ENCODE assay signal across 8 mouse cellular contexts in genomic region chr19:24017427-24017826, GRCm38 (mm10). TPM values are rescaled to one million over a fixed set of nuclear protein-coding genes. Genes with fewer than 3 reads are reported as not detected.
DNase-seq lines count a peak whose midpoint lies in the region; ATAC-seq and TF ChIP-seq lines count a peak whose summit lies in the region.

No protein-coding gene starts in this region.

- no peaks in the 10 kb centered on the region for H3K9me3 ChIP-seq in heart, embryonic 10.5 days
- peaks cover 4% of the 10 kb centered on the region; the same call in 1 of the 2 replicates for H3K9me3 ChIP-seq in midbrain, embryonic 16.5 days (replicated peaks; ENCODE audit: control insufficient read depth, low read length, poor library complexity, severe bottlenecking)
- H3K9me3 ChIP-seq in forebrain, embryonic 16.5 days (ENCODE audit: control insufficient read depth, low read length) = no peaks in the 10 kb centered on the region

- H3K36me3 ChIP-seq in testis, adult 2 months (ENCODE audit: control insufficient read depth, insufficient read depth, low read length) = no peaks in the 10 kb centered on the region
- peaks cover 5% of the 10 kb centered on the region; the same call in 1 of the 2 replicates for H3K36me3 ChIP-seq in heart, embryonic 10.5 days
- H3K36me3 ChIP-seq in midbrain, embryonic 16.5 days (ENCODE audit: control insufficient read depth, insufficient read depth, low read length) = no peaks in the 10 kb centered on the region
- no peaks in the 10 kb centered on the region for H3K36me3 ChIP-seq in forebrain, embryonic 16.5 days (ENCODE audit: control insufficient read depth, insufficient read depth)

- no peaks in the 10 kb centered on the region for H3K27me3 ChIP-seq in testis, adult 2 months (ENCODE audit: control insufficient read depth, insufficient read depth, low read length)
- no peaks in the 10 kb centered on the region for H3K27me3 ChIP-seq in heart, embryonic 10.5 days (ENCODE audit: insufficient read depth, poor library complexity, severe bottlenecking)
- H3K27me3 ChIP-seq in midbrain, embryonic 16.5 days (ENCODE audit: control insufficient read depth, insufficient read depth, low read depth, low read length) = no peaks in the 10 kb centered on the region
- no peaks in the 10 kb centered on the region for H3K27me3 ChIP-seq in forebrain, embryonic 16.5 days (replicated peaks; ENCODE audit: control insufficient read depth, insufficient read depth, low read length)

- peak overlapping the region; percentile 51 for H3K27ac ChIP-seq in testis, adult 2 months (ENCODE audit: control insufficient read depth, insufficient read depth, low read depth, low read length)
- peak overlapping the region; percentile 77 for H3K27ac ChIP-seq in heart, embryonic 10.5 days
- peak overlapping the region; percentile 66 for H3K27ac ChIP-seq in midbrain, embryonic 16.5 days (ENCODE audit: low read length)
- no peak overlapping the region for H3K27ac ChIP-seq in forebrain, embryonic 16.5 days (ENCODE audit: low read length)

- ATAC-seq in midbrain, embryonic 16.5 days = no peak
- no peak for ATAC-seq in monocyte, adult 5-6 weeks (replicated peaks; ENCODE audit: insufficient number of reproducible peaks, low FRiP score, low TSS enrichment, poor library complexity, severe bottlenecking)
- ATAC-seq in forebrain, embryonic 16.5 days = no peak

- no peak for DNase-seq in testis, postnatal 14 days (ENCODE audit: low spot score)
- DNase-seq in heart, embryonic 10.5 days (ENCODE audit: low spot score) = no peak
- DNase-seq in kidney, adult 9 months = peak; percentile 67
- DNase-seq in cerebellum, postnatal 14 days = no peak

- 14% methylated on average over 1 of the region's 1 CpGs for WGBS in heart, embryonic 10.5 days
- 29% methylated on average over 1 of the region's 1 CpGs for WGBS in midbrain, embryonic 16.5 days
- 19% methylated on average over 1 of the region's 1 CpGs for WGBS in forebrain, embryonic 16.5 days

- no peak for TF ChIP-seq CTCF in testis, adult 2 months (IDR thresholded peaks at IDR 0.05; ENCODE audit: control insufficient read depth, insufficient read depth, insufficient replicate concordance, low read depth, low read length)

- H3K4me1 ChIP-seq in testis, adult 2 months (ENCODE audit: control insufficient read depth, insufficient read depth, low read length) = peaks cover 2% of the 10 kb centered on the region; the same call in 1 of the 2 replicates
- peaks cover 37% of the 10 kb centered on the region for H3K4me1 ChIP-seq in heart, embryonic 10.5 days
- peaks cover 13% of the 10 kb centered on the region for H3K4me1 ChIP-seq in midbrain, embryonic 16.5 days (ENCODE audit: control insufficient read depth, insufficient read depth, low read length)
- H3K4me1 ChIP-seq in forebrain, embryonic 16.5 days (replicated peaks; ENCODE audit: control insufficient read depth, insufficient read depth, low read length) = peaks cover 6% of the 10 kb centered on the region

- H3K4me3 ChIP-seq in testis, adult 2 months (ENCODE audit: control insufficient read depth, low read depth, low read length) = no peak overlapping the region
- H3K4me3 ChIP-seq in heart, embryonic 10.5 days = no peak overlapping the region
- no peak overlapping the region for H3K4me3 ChIP-seq in midbrain, embryonic 16.5 days (ENCODE audit: low read depth, low read length)
- no peak overlapping the region for H3K4me3 ChIP-seq in forebrain, embryonic 16.5 days (replicated peaks; ENCODE audit: low read length)

- no peak for TF ChIP-seq POLR2A in testis, adult 2 months (IDR thresholded peaks at IDR 0.05; ENCODE audit: control insufficient read depth, low read depth, low read length)

- H3K9ac ChIP-seq in midbrain, embryonic 16.5 days (ENCODE audit: low read depth, low read length) = no peak overlapping the region
- no peak overlapping the region for H3K9ac ChIP-seq in forebrain, embryonic 16.5 days (replicated peaks; ENCODE audit: low read depth, low read length)

- no peak overlapping the region for H3K4me2 ChIP-seq in midbrain, embryonic 16.5 days (ENCODE audit: low read length)
- no peak overlapping the region for H3K4me2 ChIP-seq in forebrain, embryonic 16.5 days (ENCODE audit: low read length)

RNA-seq across cellular contexts. Expression of gene Fam189a2, which starts 13.4 kb away (rescaled TPM):
- polyA plus RNA-seq in testis, adult 2 months (2012; rRNA removed) = 20.8 and 24.5 TPM in 2 replicates
- 3.3 and 5.3 TPM in 2 replicates for polyA plus RNA-seq in heart, embryonic 10.5 days (2016; fragmentation: Nextera tagmentation; extraction: Ambion mirVana)
- 1.5 and 2.3 TPM in 2 replicates for polyA plus RNA-seq in midbrain, embryonic 16.5 days (2015; fragmentation: Nextera tagmentation; extraction: Ambion mirVana)
- total RNA-seq in monocyte, adult 5-6 weeks (2017) = not detected in 3 replicates
- polyA plus RNA-seq in forebrain, embryonic 16.5 days (2015; fragmentation: Nextera tagmentation; extraction: Ambion mirVana) = 0.37 and 1.1 TPM in 2 replicates
